Mouse (Mus musculus) intestine, embryonic 15.5 days (tissue): ENCODE measurements around the gene Slc26a8. TPM values are rescaled to one million over a fixed set of nuclear protein-coding genes. Genes with fewer than 3 reads are reported as not detected.

Experiments
- ATAC-seq: fragments of 200-750 bp; cut with Nextera tagmentation; 2 replicates; pipeline ENCODE4 v1.8.0; 2017; ENCODE audit warnings: moderate TSS enrichment, moderate library complexity
- H3K27ac ChIP-seq: fragments of 300-500 bp; sonication (generic); 2 replicates; pipeline ENCODE4 v1.5.1; 2015; ENCODE audit warnings: mild to moderate bottlenecking, inconsistent platforms
- H3K27me3 ChIP-seq: fragments of 300-500 bp; sonication (generic); replicated peaks from 2 replicates; pipeline ENCODE4 v1.6.1; 2015; ENCODE audit warnings: inconsistent platforms
- H3K36me3 ChIP-seq: fragments of 300-500 bp; sonication (generic); 2 replicates; pipeline ENCODE4 v1.6.1; 2015; ENCODE audit warnings: inconsistent platforms
- H3K4me1 ChIP-seq: fragments of 300-500 bp; sonication (generic); replicated peaks from 2 replicates; pipeline ENCODE4 v1.6.1; 2015; ENCODE audit warnings: inconsistent platforms
- H3K4me2 ChIP-seq: fragments of 300-500 bp; sonication (generic); replicated peaks from 2 replicates; pipeline ENCODE4 v1.6.1; 2015; ENCODE audit warnings: mild to moderate bottlenecking, inconsistent platforms
- H3K4me3 ChIP-seq: fragments of 300-500 bp; sonication (generic); replicated peaks from 2 replicates; pipeline ENCODE4 v1.5.1; 2015; ENCODE audit warnings: inconsistent platforms
- H3K9ac ChIP-seq: fragments of 300-500 bp; sonication (generic); 2 replicates; pipeline ENCODE4 v1.6.1; 2015; ENCODE audit warnings: inconsistent platforms
- H3K9me3 ChIP-seq: fragments of 300-500 bp; sonication (generic); 2 replicates; pipeline ENCODE4 v1.6.1; 2016; ENCODE audit warnings: inconsistent platforms
- WGBS: fragments of 180-500 bp; shearing (Covaris S2); methylation state at CpG from one replicate; pipeline ENCODE4 v1.1.7; 2015; 5-methylcytosine and 5-hydroxymethylcytosine counted together
- polyA plus RNA-seq: library from polyadenylated mRNA; unstranded; fragments of >200 nt; fragmentation: Nextera tagmentation; extraction: Ambion mirVana; gene quantifications from 2 replicates; pipeline ENCODE4 v1.2.1, GENCODE M21; 2015

The Slc26a8 gene
- polyA plus RNA-seq, 1 experiment from 2014 or later = 0.20 TPM

GRCm38 (mm10) chr17:28710291-28710688, 20.3 kb upstream of the Slc26a8 start:
- no peak for ATAC-seq
- Histone ChIP-seq H3K36me3 (no peaks in the 10 kb centered on the region; the same call in 1 of the 2 replicates), H3K27ac (0 out of 2 replicates have a peak overlapping the region, but pooled peaks have one; percentile 3), H3K4me3 (no peak overlapping the region), H3K9me3 (no peaks in the 10 kb centered on the region), H3K4me1 (peaks cover 32% of the 10 kb centered on the region), H3K4me2 (no peak overlapping the region), H3K9ac (no peak overlapping the region), H3K27me3 (no peaks in the 10 kb centered on the region)
- WGBS = 75% methylated on average over 8 of the region's 8 CpGs

GRCm38 (mm10) chr17:28709552-28710290, 19.7 kb upstream of the Slc26a8 start:
- Histone ChIP-seq H3K4me1 (peaks cover 30% of the 10 kb centered on the region), H3K9me3 (no peaks in the 10 kb centered on the region), H3K9ac (no peak overlapping the region), H3K4me3 (no peak overlapping the region), H3K27ac (peak overlapping the region; percentile 11; the same call in 1 of the 2 replicates), H3K36me3 (no peaks in the 10 kb centered on the region; the same call in 1 of the 2 replicates), H3K27me3 (no peaks in the 10 kb centered on the region), H3K4me2 (no peak overlapping the region)
- 56% methylated on average over 8 of the region's 8 CpGs for WGBS
- ATAC-seq = no peak

- Histone ChIP-seq H3K4me1 (peaks cover 30% of the 10 kb centered on the region), H3K4me3 (no peak overlapping the region), H3K4me2 (no peak overlapping the region), H3K27ac (peak overlapping the region; percentile 11; the same call in 1 of the 2 replicates), H3K27me3 (no peaks in the 10 kb centered on the region), H3K9ac (no peak overlapping the region), H3K9me3 (no peaks in the 10 kb centered on the region), H3K36me3 (no peaks in the 10 kb centered on the region; the same call in 1 of the 2 replicates)
- ATAC-seq = no peak
- WGBS = 23% methylated on average over 2 of the region's 2 CpGs
Measured at GRCm38 (mm10) chr17:28708989-28709388, 19.0 kb upstream of the Slc26a8 start.

- H3K4me2 ChIP-seq = no peak overlapping the region
- no peak for ATAC-seq
- no peak overlapping the region for H3K27ac ChIP-seq
- H3K27me3 ChIP-seq = no peaks in the 10 kb centered on the region
- H3K9me3 ChIP-seq = no peaks in the 10 kb centered on the region
- no peak overlapping the region for H3K9ac ChIP-seq
- H3K36me3 ChIP-seq = no peaks in the 10 kb centered on the region
- peaks cover 30% of the 10 kb centered on the region for H3K4me1 ChIP-seq
- H3K4me3 ChIP-seq = no peak overlapping the region
- 59% methylated on average over 2 of the region's 2 CpGs for WGBS
Measured at GRCm38 (mm10) chr17:28707816-28708215, 17.8 kb upstream of the Slc26a8 start.

GRCm38 (mm10) chr17:28707136-28707627, 17.1 kb upstream of the Slc26a8 start:
- Histone ChIP-seq H3K9me3 (no peaks in the 10 kb centered on the region), H3K36me3 (no peaks in the 10 kb centered on the region), H3K4me3 (no peak overlapping the region), H3K27ac (no peak overlapping the region), H3K9ac (no peak overlapping the region), H3K27me3 (no peaks in the 10 kb centered on the region), H3K4me2 (no peak overlapping the region), H3K4me1 (peaks cover 33% of the 10 kb centered on the region)
- no peak for ATAC-seq
- WGBS = 89% methylated on average over 3 of the region's 3 CpGs

GRCm38 (mm10) chr17:28706697-28707096, 16.7 kb upstream of the Slc26a8 start:
- no peaks in the 10 kb centered on the region for H3K36me3 ChIP-seq
- H3K9ac ChIP-seq = no peak overlapping the region
- no peak for ATAC-seq
- no peak overlapping the region for H3K4me2 ChIP-seq
- H3K27ac ChIP-seq = no peak overlapping the region
- no peak overlapping the region for H3K4me3 ChIP-seq
- no peaks in the 10 kb centered on the region for H3K9me3 ChIP-seq
- 23% methylated on average over 1 of the region's 1 CpGs for WGBS
- H3K27me3 ChIP-seq = no peaks in the 10 kb centered on the region
- H3K4me1 ChIP-seq = peaks cover 28% of the 10 kb centered on the region

- H3K27me3 ChIP-seq = no peaks in the 10 kb centered on the region
- no peak overlapping the region for H3K4me3 ChIP-seq
- peaks cover 10% of the 10 kb centered on the region for H3K4me1 ChIP-seq
- no peak overlapping the region for H3K4me2 ChIP-seq
- no peaks in the 10 kb centered on the region for H3K36me3 ChIP-seq
- 45% methylated on average over 2 of the region's 2 CpGs for WGBS
- H3K27ac ChIP-seq = no peak overlapping the region
- no peaks in the 10 kb centered on the region for H3K9me3 ChIP-seq
- H3K9ac ChIP-seq = no peak overlapping the region
- no peak for ATAC-seq
Measured at GRCm38 (mm10) chr17:28702646-28703045, 12.6 kb upstream of the Slc26a8 start.

- WGBS = 71% methylated on average over 3 of the region's 3 CpGs
- no peak overlapping the region for H3K9ac ChIP-seq
- no peak overlapping the region for H3K4me3 ChIP-seq
- H3K9me3 ChIP-seq = no peaks in the 10 kb centered on the region
- no peak overlapping the region for H3K27ac ChIP-seq
- ATAC-seq = peak; percentile 68
- H3K27me3 ChIP-seq = no peaks in the 10 kb centered on the region
- peaks cover 16% of the 10 kb centered on the region for H3K4me1 ChIP-seq
- H3K36me3 ChIP-seq = no peaks in the 10 kb centered on the region
- H3K4me2 ChIP-seq = no peak overlapping the region
Measured at GRCm38 (mm10) chr17:28701737-28702136, 11.7 kb upstream of the Slc26a8 start.

- Histone ChIP-seq H3K9ac (no peak overlapping the region), H3K27me3 (no peaks in the 10 kb centered on the region), H3K4me2 (no peak overlapping the region), H3K27ac (no peak overlapping the region), H3K36me3 (no peaks in the 10 kb centered on the region), H3K4me1 (peaks cover 22% of the 10 kb centered on the region), H3K9me3 (no peaks in the 10 kb centered on the region), H3K4me3 (no peak overlapping the region)
- no peak for ATAC-seq
- WGBS = 90% methylated on average over 4 of the region's 4 CpGs
Measured at GRCm38 (mm10) chr17:28701171-28701570, 11.1 kb upstream of the Slc26a8 start.

GRCm38 (mm10) chr17:28699789-28700188, 9.8 kb upstream of the Slc26a8 start:
- H3K9me3 ChIP-seq = no peaks in the 10 kb centered on the region
- peaks cover 25% of the 10 kb centered on the region for H3K4me1 ChIP-seq
- H3K4me2 ChIP-seq = no peak overlapping the region
- no peaks in the 10 kb centered on the region for H3K36me3 ChIP-seq
- no peak overlapping the region for H3K27ac ChIP-seq
- ATAC-seq = no peak
- no peaks in the 10 kb centered on the region for H3K27me3 ChIP-seq
- 86% methylated on average over 7 of the region's 7 CpGs for WGBS
- H3K9ac ChIP-seq = no peak overlapping the region
- H3K4me3 ChIP-seq = no peak overlapping the region

- Histone ChIP-seq H3K4me3 (no peak overlapping the region), H3K4me1 (peaks cover 27% of the 10 kb centered on the region), H3K27me3 (no peaks in the 10 kb centered on the region), H3K4me2 (no peak overlapping the region), H3K27ac (no peak overlapping the region), H3K9me3 (no peaks in the 10 kb centered on the region), H3K9ac (no peak overlapping the region), H3K36me3 (no peaks in the 10 kb centered on the region)
- 68% methylated on average over 2 of the region's 2 CpGs for WGBS
- ATAC-seq = no peak
Measured at GRCm38 (mm10) chr17:28698672-28699071, 8.6 kb upstream of the Slc26a8 start.

GRCm38 (mm10) chr17:28698245-28698644, 8.2 kb upstream of the Slc26a8 start:
- Histone ChIP-seq H3K4me1 (peaks cover 31% of the 10 kb centered on the region), H3K4me3 (no peak overlapping the region), H3K9me3 (no peaks in the 10 kb centered on the region), H3K4me2 (no peak overlapping the region), H3K9ac (no peak overlapping the region), H3K36me3 (no peaks in the 10 kb centered on the region), H3K27ac (no peak overlapping the region), H3K27me3 (no peaks in the 10 kb centered on the region)
- no peak for ATAC-seq
- WGBS = 71% methylated on average over 4 of the region's 4 CpGs
